Mouse (Mus musculus): ENCODE results near the gene 1700028J19Rik. TPM values are rescaled to one million over a fixed set of nuclear protein-coding genes. Genes with fewer than 3 reads are reported as not detected.
"Not testable (repeated sequence)": the region's sequence is repeated elsewhere in the genome, so short reads cannot be mapped to it uniquely, and the experiment has no call there.

The 1700028J19Rik gene
- polyA plus RNA-seq, 1 experiment from 2014 or later = 6.0 TPM

GRCm38 (mm10) chr7:44215645-44216044 lies 30.9 kb downstream of the 1700028J19Rik start, which contains the start of gene Klk1b5:
Klk1b5 (plus strand) TSS chr7:44215945.
- H3K27me3 ChIP-seq (ENCODE audit: insufficient read depth, low read length) = no peaks in the 10 kb centered on the region
- DNase-seq (ENCODE audit: low spot score) (no peak), ATAC-seq (replicated peaks; ENCODE audit: low FRiP score, low read depth) (no peak)
- H3K4me2 ChIP-seq (ENCODE audit: low read length) = no peak within 1 kb of the TSS
- no peak for TF ChIP-seq CTCF (IDR thresholded peaks at IDR 0.05; ENCODE audit: low read depth)
- H3K9ac ChIP-seq (ENCODE audit: low read depth, low read length) = no peak within 1 kb of the TSS
- no peaks in the 10 kb centered on the region for H3K36me3 ChIP-seq (ENCODE audit: insufficient read depth, low read length)
- H3K27ac ChIP-seq = no peak within 1 kb of the TSS
- WGBS = 83% methylated on average over 1 of the region's 1 CpGs
- H3K4me3 ChIP-seq (replicated peaks; ENCODE audit: low read depth, low read length) = no peak within 1 kb of the TSS
- no peaks in the 10 kb centered on the region for H3K4me1 ChIP-seq (replicated peaks; ENCODE audit: insufficient read depth, low read length)
- no peaks in the 10 kb centered on the region for H3K9me3 ChIP-seq (replicated peaks; ENCODE audit: low read length)

- TF ChIP-seq CTCF (IDR thresholded peaks at IDR 0.05; ENCODE audit: low read depth) = no peak
- Histone ChIP-seq H3K4me2 (ENCODE audit: low read length) (no peak overlapping the region), H3K9ac (ENCODE audit: low read depth, low read length) (no peak overlapping the region), H3K4me3 (replicated peaks; ENCODE audit: low read depth, low read length) (no peak overlapping the region), H3K36me3 (ENCODE audit: insufficient read depth, low read length) (no peaks in the 10 kb centered on the region), H3K27me3 (ENCODE audit: insufficient read depth, low read length) (no peaks in the 10 kb centered on the region), H3K27ac (no peak overlapping the region), H3K9me3 (replicated peaks; ENCODE audit: low read length) (no peaks in the 10 kb centered on the region), H3K4me1 (replicated peaks; ENCODE audit: insufficient read depth, low read length) (no peaks in the 10 kb centered on the region)
- WGBS = 76% methylated on average over 3 of the region's 3 CpGs
- no peak for DNase-seq (ENCODE audit: low spot score)
- ATAC-seq (replicated peaks; ENCODE audit: low FRiP score, low read depth) = no peak
Measured at GRCm38 (mm10) chr7:44208307-44208706, 38.2 kb downstream of the 1700028J19Rik start.

- not testable (repeated sequence) for H3K4me2 ChIP-seq (ENCODE audit: low read length); ATAC-seq (replicated peaks; ENCODE audit: low FRiP score, low read depth); H3K4me3 ChIP-seq (replicated peaks; ENCODE audit: low read depth, low read length); DNase-seq (ENCODE audit: low spot score); H3K36me3 ChIP-seq (ENCODE audit: insufficient read depth, low read length); H3K4me1 ChIP-seq (replicated peaks; ENCODE audit: insufficient read depth, low read length); H3K27ac ChIP-seq; H3K27me3 ChIP-seq (ENCODE audit: insufficient read depth, low read length); H3K9ac ChIP-seq (ENCODE audit: low read depth, low read length); H3K9me3 ChIP-seq (replicated peaks; ENCODE audit: low read length)
- 32% methylated on average over 3 of the region's 3 CpGs for WGBS
Measured at GRCm38 (mm10) chr7:44207135-44207534, 39.4 kb downstream of the 1700028J19Rik start, which contains the start of gene Klk1b4. Klk1b4 (plus strand) TSS chr7:44207435.

- Histone ChIP-seq H3K9ac (ENCODE audit: low read depth, low read length) (no peak within 1 kb of the TSS), H3K27ac (no peak within 1 kb of the TSS), H3K4me2 (ENCODE audit: low read length) (no peak within 1 kb of the TSS), H3K27me3 (ENCODE audit: insufficient read depth, low read length) (no peaks in the 10 kb centered on the region), H3K4me1 (replicated peaks; ENCODE audit: insufficient read depth, low read length) (no peaks in the 10 kb centered on the region), H3K36me3 (ENCODE audit: insufficient read depth, low read length) (no peaks in the 10 kb centered on the region), H3K4me3 (replicated peaks; ENCODE audit: low read depth, low read length) (no peak within 1 kb of the TSS), H3K9me3 (replicated peaks; ENCODE audit: low read length) (no peaks in the 10 kb centered on the region)
- no peak for DNase-seq (ENCODE audit: low spot score)
- ATAC-seq (replicated peaks; ENCODE audit: low FRiP score, low read depth) = no peak
- 59% methylated on average over 3 of the region's 3 CpGs for WGBS
- no peak for TF ChIP-seq CTCF (IDR thresholded peaks at IDR 0.05; ENCODE audit: low read depth)
Measured at GRCm38 (mm10) chr7:44197891-44198290, 48.6 kb downstream of the 1700028J19Rik start, which contains the start of gene Klk1b3. Klk1b3 (plus strand) TSS chr7:44198191.

GRCm38 (mm10) chr7:44193466-44193865 lies 53.0 kb downstream of the 1700028J19Rik start:
- not testable (repeated sequence) for H3K9ac ChIP-seq (ENCODE audit: low read depth, low read length); H3K36me3 ChIP-seq (ENCODE audit: insufficient read depth, low read length); H3K27me3 ChIP-seq (ENCODE audit: insufficient read depth, low read length); H3K9me3 ChIP-seq (replicated peaks; ENCODE audit: low read length); H3K4me2 ChIP-seq (ENCODE audit: low read length); H3K27ac ChIP-seq; H3K4me3 ChIP-seq (replicated peaks; ENCODE audit: low read depth, low read length); H3K4me1 ChIP-seq (replicated peaks; ENCODE audit: insufficient read depth, low read length); DNase-seq (ENCODE audit: low spot score); ATAC-seq (replicated peaks; ENCODE audit: low FRiP score, low read depth)
- 90% methylated on average over 1 of the region's 1 CpGs for WGBS

GRCm38 (mm10) chr7:44187936-44188335 lies 58.6 kb downstream of the 1700028J19Rik start, which contains the start of gene Klk1b24:
Klk1b24 (plus strand) TSS chr7:44188236.
- H3K9me3 ChIP-seq (replicated peaks; ENCODE audit: low read length); ATAC-seq (replicated peaks; ENCODE audit: low FRiP score, low read depth); H3K27me3 ChIP-seq (ENCODE audit: insufficient read depth, low read length); H3K36me3 ChIP-seq (ENCODE audit: insufficient read depth, low read length); H3K4me1 ChIP-seq (replicated peaks; ENCODE audit: insufficient read depth, low read length); DNase-seq (ENCODE audit: low spot score); H3K9ac ChIP-seq (ENCODE audit: low read depth, low read length); H3K4me2 ChIP-seq (ENCODE audit: low read length); H3K27ac ChIP-seq; H3K4me3 ChIP-seq (replicated peaks; ENCODE audit: low read depth, low read length): not testable (repeated sequence)

GRCm38 (mm10) chr7:44186516-44186915 lies 60.0 kb downstream of the 1700028J19Rik start:
- TF ChIP-seq CTCF (IDR thresholded peaks at IDR 0.05; ENCODE audit: low read depth) = peak; percentile 5; the same call in 1 of the 2 replicates
- WGBS = 39% methylated on average over 8 of the region's 8 CpGs
- not testable (repeated sequence) for H3K9me3 ChIP-seq (replicated peaks; ENCODE audit: low read length); H3K4me2 ChIP-seq (ENCODE audit: low read length); H3K9ac ChIP-seq (ENCODE audit: low read depth, low read length); H3K36me3 ChIP-seq (ENCODE audit: insufficient read depth, low read length); H3K4me1 ChIP-seq (replicated peaks; ENCODE audit: insufficient read depth, low read length); ATAC-seq (replicated peaks; ENCODE audit: low FRiP score, low read depth); H3K27me3 ChIP-seq (ENCODE audit: insufficient read depth, low read length); H3K4me3 ChIP-seq (replicated peaks; ENCODE audit: low read depth, low read length); DNase-seq (ENCODE audit: low spot score); H3K27ac ChIP-seq

Other genes with a start within 250 kb of the 1700028J19Rik start
- not detected in 2 replicates for gene Klk1b26, start 234.5 kb downstream of the 1700028J19Rik start, polyA plus RNA-seq (2015; fragmentation: Nextera tagmentation; extraction: Ambion mirVana)
- 0.22 TPM in 1 of 2 replicates, not detected in the other for gene Klk1b27, start 194.4 kb downstream of the 1700028J19Rik start, polyA plus RNA-seq (2015; fragmentation: Nextera tagmentation; extraction: Ambion mirVana)
- gene Klk1b21, start 144.4 kb downstream of the 1700028J19Rik start, polyA plus RNA-seq (2015; fragmentation: Nextera tagmentation; extraction: Ambion mirVana) = not detected in 2 replicates
- 0.18 TPM in 1 of 2 replicates, not detected in the other for gene Klk1b22, start 134.0 kb downstream of the 1700028J19Rik start, polyA plus RNA-seq (2015; fragmentation: Nextera tagmentation; extraction: Ambion mirVana)
- not detected in 2 replicates for gene Klk1b16, start 109.9 kb downstream of the 1700028J19Rik start, polyA plus RNA-seq (2015; fragmentation: Nextera tagmentation; extraction: Ambion mirVana)
- gene Klk1b24, start 58.5 kb downstream of the 1700028J19Rik start, polyA plus RNA-seq (2015; fragmentation: Nextera tagmentation; extraction: Ambion mirVana) = 0.17 and 0.74 TPM in 2 replicates
- gene Klk1b3, start 48.5 kb downstream of the 1700028J19Rik start, polyA plus RNA-seq (2015; fragmentation: Nextera tagmentation; extraction: Ambion mirVana) = 0.36 and 0.47 TPM in 2 replicates
- 0.18 and 0.23 TPM in 2 replicates for gene Klk1b4, start 39.3 kb downstream of the 1700028J19Rik start, polyA plus RNA-seq (2015; fragmentation: Nextera tagmentation; extraction: Ambion mirVana)
- gene Klk1b5, start 30.8 kb downstream of the 1700028J19Rik start, polyA plus RNA-seq (2015; fragmentation: Nextera tagmentation; extraction: Ambion mirVana) = 0.33 and 0.71 TPM in 2 replicates
- 83.3 and 125 TPM in 2 replicates for gene Klk1, start 21.3 kb downstream of the 1700028J19Rik start, polyA plus RNA-seq (2015; fragmentation: Nextera tagmentation; extraction: Ambion mirVana)
- not detected in 2 replicates for gene Gm36864, start 10.5 kb downstream of the 1700028J19Rik start, polyA plus RNA-seq (2015; fragmentation: Nextera tagmentation; extraction: Ambion mirVana)
- gene 2410002F23Rik, start within 50 bp of the 1700028J19Rik start, polyA plus RNA-seq (2015; fragmentation: Nextera tagmentation; extraction: Ambion mirVana) = 125 and 133 TPM in 2 replicates
- gene Acp4, start 10.7 kb upstream of the 1700028J19Rik start, polyA plus RNA-seq (2015; fragmentation: Nextera tagmentation; extraction: Ambion mirVana) = not detected in 2 replicates
- gene Gm15517, start 14.8 kb upstream of the 1700028J19Rik start, polyA plus RNA-seq (2015; fragmentation: Nextera tagmentation; extraction: Ambion mirVana) = not detected in 2 replicates
- 5.1 and 6.0 TPM in 2 replicates for gene Clec11a, start 60.2 kb upstream of the 1700028J19Rik start, polyA plus RNA-seq (2015; fragmentation: Nextera tagmentation; extraction: Ambion mirVana)
- 0.68 and 1.1 TPM in 2 replicates for gene Shank1, start 63.6 kb upstream of the 1700028J19Rik start, polyA plus RNA-seq (2015; fragmentation: Nextera tagmentation; extraction: Ambion mirVana)
- gene Syt3, start 137.4 kb upstream of the 1700028J19Rik start, polyA plus RNA-seq (2015; fragmentation: Nextera tagmentation; extraction: Ambion mirVana) = 3.3 and 3.5 TPM in 2 replicates
- 1.3 and 1.4 TPM in 2 replicates for gene 1700008O03Rik, start 139.1 kb upstream of the 1700028J19Rik start, polyA plus RNA-seq (2015; fragmentation: Nextera tagmentation; extraction: Ambion mirVana)
- gene Lrrc4b, start 182.3 kb upstream of the 1700028J19Rik start, polyA plus RNA-seq (2015; fragmentation: Nextera tagmentation; extraction: Ambion mirVana) = 0.26 and 0.42 TPM in 2 replicates
- 5.4 and 5.8 TPM in 2 replicates for gene Aspdh, start 218.7 kb upstream of the 1700028J19Rik start, polyA plus RNA-seq (2015; fragmentation: Nextera tagmentation; extraction: Ambion mirVana)
- 51.1 and 52.4 TPM in 2 replicates for gene Josd2, start 221.3 kb upstream of the 1700028J19Rik start, polyA plus RNA-seq (2015; fragmentation: Nextera tagmentation; extraction: Ambion mirVana)
- 113 and 136 TPM in 2 replicates for gene Emc10, start 249.8 kb upstream of the 1700028J19Rik start, polyA plus RNA-seq (2015; fragmentation: Nextera tagmentation; extraction: Ambion mirVana)
- gene Fam71e1, start 249.9 kb upstream of the 1700028J19Rik start, polyA plus RNA-seq (2015; fragmentation: Nextera tagmentation; extraction: Ambion mirVana) = 17.1 and 19.2 TPM in 2 replicates

All from kidney, postnatal 0 days (tissue).